Mouse (Mus musculus) thymus, adult 2 months (tissue): ENCODE measurements around the gene Slc29a4.

ENCODE experiments used
- CTCF ChIP-seq: fragments of 200-500 bp; IDR thresholded peaks from 2 replicates; pipeline ENCODE4 v1.5.1; 2012; ENCODE audit warnings: mild to moderate bottlenecking, control low read depth, low read length, moderate library complexity, borderline replicate concordance; ENCODE audit not compliant: control insufficient read depth, poor library complexity, insufficient read depth; ENCODE audit errors: extremely low read depth
- POLR2A ChIP-seq: fragments of 200-500 bp; IDR thresholded peaks from 2 replicates; pipeline ENCODE4 v1.6.1; 2012; ENCODE audit warnings: mild to moderate bottlenecking, low read length, control low read depth, moderate library complexity; ENCODE audit not compliant: control insufficient read depth, poor library complexity, insufficient read depth; ENCODE audit errors: extremely low read depth

- TF ChIP-seq CTCF, result no peak
- no peak for TF ChIP-seq POLR2A
These were observed 79.7 kb downstream of the Slc29a4 start for GRCm38 (mm10) chr5:142771964-142772363.
